Mouse (Mus musculus) lung, adult 2 months (tissue): ENCODE results near the gene Med13. TPM values are rescaled to one million over a fixed set of nuclear protein-coding genes. Genes with fewer than 3 reads are reported as not detected.

Experiments
- DNase-seq: peaks from one replicate; pipeline ENCODE4 v3.0.0; 2022
- H3K4me1 ChIP-seq: fragments of 200-500 bp; 2 replicates; pipeline ENCODE4 v1.6.1; 2011; ENCODE audit warnings: low read length; ENCODE audit not compliant: control insufficient read depth, insufficient read depth
- H3K4me3 ChIP-seq: fragments of 200-500 bp; replicated peaks from 2 replicates; pipeline ENCODE3; 2011; ENCODE audit warnings: low read depth, mild to moderate bottlenecking, control low read depth, low read length; ENCODE audit errors: extremely low read depth
- CTCF ChIP-seq: fragments of 200-500 bp; IDR thresholded peaks from 2 replicates; pipeline ENCODE4 v1.5.1; 2011; ENCODE audit warnings: mild to moderate bottlenecking, low read length, control low read depth; ENCODE audit not compliant: insufficient read depth
- POLR2A ChIP-seq: fragments of 200-500 bp; IDR thresholded peaks from 2 replicates; pipeline ENCODE4 v1.6.1; 2011; ENCODE audit warnings: low read depth, mild to moderate bottlenecking, control low read depth, low read length, borderline replicate concordance; ENCODE audit errors: extremely low read depth
- WGBS: fragments of 180-500 bp; shearing (Covaris S2); methylation state at CpG from one replicate; pipeline ENCODE4 v1.1.7; 2018; 5-methylcytosine and 5-hydroxymethylcytosine counted together
- polyA plus RNA-seq: library from polyadenylated mRNA; depleted of rRNA; stranded (reverse); fragments of >200 nt; gene quantifications from 2 replicates; pipeline ENCODE4 v1.2.3, GENCODE M21; 2012; rRNA removed

The Med13 gene
- polyA plus RNA-seq, 1 experiment = 22.8 TPM

DNA sequence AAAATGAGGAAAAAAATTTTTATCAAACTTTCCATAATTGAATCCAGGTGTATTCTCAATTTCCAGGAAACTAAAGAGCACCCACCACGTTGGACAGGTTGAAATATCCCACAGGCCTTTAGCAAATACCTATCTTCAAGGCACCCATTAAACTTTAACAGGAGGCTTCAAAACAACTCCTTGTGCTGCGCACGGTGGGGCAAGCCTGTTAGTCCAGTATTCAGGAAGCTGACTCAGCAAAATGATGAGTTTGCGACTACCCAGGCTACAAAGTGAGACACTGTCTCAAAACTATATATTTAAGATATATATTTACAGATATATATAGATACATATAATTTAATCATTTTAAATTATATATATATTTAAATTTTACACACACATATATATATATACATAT is 125.0 kb downstream of the Med13 start:
- DNase-seq = no peak
- TF ChIP-seq CTCF (no peak), POLR2A (no peak)
- Histone ChIP-seq H3K4me3 (no peak overlapping the region), H3K4me1 (no peaks in the 10 kb centered on the region)
- WGBS = 65% methylated on average over 4 of the region's 4 CpGs

DNA sequence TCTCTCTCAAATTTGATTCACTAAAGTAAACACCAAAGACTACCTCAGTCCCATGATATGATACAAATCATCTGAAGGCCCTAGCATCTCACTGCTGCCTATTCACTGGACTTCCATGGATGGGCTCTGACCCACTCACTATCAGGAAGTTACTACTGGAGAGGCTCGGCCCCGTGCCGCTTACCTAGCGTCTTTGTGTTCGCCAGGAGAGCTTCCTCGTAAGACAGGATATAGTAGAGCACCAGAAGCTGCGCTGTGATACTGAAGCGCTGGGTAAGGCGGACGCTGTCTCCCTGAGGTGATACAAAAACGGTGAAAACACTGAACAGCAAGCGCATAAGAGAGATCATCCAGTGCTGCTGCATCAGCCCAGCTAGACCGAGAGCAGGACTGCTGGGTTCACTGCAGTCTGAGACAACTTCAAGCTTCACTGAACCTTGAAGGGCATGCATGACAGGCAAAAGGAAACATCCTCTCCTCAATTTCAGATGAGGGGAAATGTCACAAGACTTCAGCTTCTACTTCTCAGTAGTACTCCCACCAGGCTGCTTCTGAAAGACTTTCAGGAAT is 125.5 kb downstream of the Med13 start:
- 93% methylated on average over 13 of the region's 13 CpGs for WGBS
- Histone ChIP-seq H3K4me1 (no peaks in the 10 kb centered on the region), H3K4me3 (no peak overlapping the region)
- no peak for DNase-seq
- TF ChIP-seq CTCF (no peak), POLR2A (no peak)

DNA sequence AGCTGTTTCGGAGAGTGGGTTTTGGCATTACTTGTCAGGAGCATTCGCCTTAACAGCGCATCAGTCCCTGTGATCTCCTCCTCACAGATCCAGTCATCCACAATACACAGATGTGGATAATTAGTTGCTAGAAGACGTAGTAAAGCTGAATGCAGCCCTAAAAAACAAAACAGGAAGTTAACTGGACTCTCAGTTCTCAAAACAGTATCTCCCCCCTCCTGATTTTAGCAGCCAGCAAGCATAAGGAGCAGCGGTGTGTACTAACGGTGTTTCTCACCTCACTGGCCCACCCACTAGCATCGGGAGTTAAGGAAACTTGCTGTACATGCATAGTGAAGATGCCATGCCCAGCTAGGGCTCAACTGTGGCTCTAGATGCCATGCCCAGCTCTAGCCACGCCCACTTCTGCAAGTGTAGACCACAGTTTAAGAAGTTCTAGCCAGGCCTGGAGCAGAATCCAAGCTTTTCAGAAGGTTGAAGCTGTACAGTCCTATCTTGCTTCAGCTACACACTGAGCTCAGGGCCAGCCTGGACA is 130.7 kb downstream of the Med13 start:
- no peak for DNase-seq
- 74% methylated on average over 8 of the region's 8 CpGs for WGBS
- TF ChIP-seq POLR2A (no peak), CTCF (no peak)
- no peak overlapping the region for H3K4me3 ChIP-seq
- no peaks in the 10 kb centered on the region for H3K4me1 ChIP-seq

DNA sequence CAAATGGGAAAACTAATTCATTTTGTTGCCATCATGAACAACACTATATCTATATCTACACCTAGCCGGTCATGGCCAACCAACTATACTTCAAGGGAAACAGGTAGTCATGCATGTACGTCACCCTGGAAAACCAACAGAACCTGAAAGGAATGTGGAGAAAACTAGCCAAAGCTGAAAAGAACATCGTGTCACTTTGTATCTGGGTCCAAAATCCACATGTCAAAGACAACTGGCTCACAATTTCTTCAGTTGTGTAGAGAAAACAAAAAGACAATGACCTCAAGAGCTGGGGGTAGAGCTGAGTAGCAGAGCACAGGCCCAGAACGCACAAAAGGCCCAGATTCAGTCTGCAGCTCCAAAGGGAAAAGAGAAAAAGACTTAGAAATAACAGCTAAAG is 131.6 kb downstream of the Med13 start:
- TF ChIP-seq POLR2A (no peak), CTCF (no peak)
- H3K4me1 ChIP-seq = no peaks in the 10 kb centered on the region
- no peak for DNase-seq
- H3K4me3 ChIP-seq = no peak overlapping the region
- 87% methylated on average over 4 of the region's 4 CpGs for WGBS

Other genes starting within 250 kb of the Med13 start
- 0.06 and 0.14 TPM in 2 replicates for gene Brip1, start 156.4 kb downstream of the Med13 start, polyA plus RNA-seq
- 4.6 and 5.3 TPM in 2 replicates for gene Ints2, start 100.0 kb downstream of the Med13 start, polyA plus RNA-seq
- 4.1 and 4.4 TPM in 2 replicates for gene Rnft1, start 127.1 kb upstream of the Med13 start, polyA plus RNA-seq
- 5.3 and 7.4 TPM in 2 replicates for gene Rps6kb1, start 187.2 kb upstream of the Med13 start, polyA plus RNA-seq
- 2.6 and 4.0 TPM in 2 replicates for gene Tubd1, start 187.4 kb upstream of the Med13 start, polyA plus RNA-seq